Mouse (Mus musculus) midbrain, embryonic 14.5 days (tissue): ENCODE results near the gene Yme1l1. TPM values are rescaled to one million over a fixed set of nuclear protein-coding genes. Genes with fewer than 3 reads are reported as not detected.

Source experiments
- ATAC-seq: fragments of 200-750 bp; cut with Nextera tagmentation; 2 replicates; pipeline ENCODE4 v1.8.0; 2017; ENCODE audit warnings: moderate number of reproducible peaks, moderate library complexity; ENCODE audit not compliant: low FRiP score, low TSS enrichment
- DNase-seq: peaks from one replicate; pipeline ENCODE4 v3.0.0-alpha.2; 2015
- H3K27ac ChIP-seq: fragments of 300-500 bp; sonication (generic); replicated peaks from 2 replicates; pipeline ENCODE4 v1.5.1; 2014; ENCODE audit warnings: mild to moderate bottlenecking, low read depth, low read length, moderate library complexity
- H3K27me3 ChIP-seq: fragments of 300-500 bp; sonication (generic); 2 replicates; pipeline ENCODE4 v1.6.1; 2014; ENCODE audit warnings: low read length, control low read depth, mixed read lengths; ENCODE audit not compliant: control insufficient read depth, insufficient read depth
- H3K36me3 ChIP-seq: fragments of 300-500 bp; sonication (generic); 2 replicates; pipeline ENCODE4 v1.6.1; 2014; ENCODE audit warnings: low read length, control low read depth; ENCODE audit not compliant: control insufficient read depth, insufficient read depth
- H3K4me1 ChIP-seq: fragments of 300-500 bp; sonication (generic); 2 replicates; pipeline ENCODE4 v1.6.1; 2014; ENCODE audit warnings: mild to moderate bottlenecking, antibody characterized with exemption, low read length, control low read depth; ENCODE audit not compliant: control insufficient read depth, insufficient read depth
- H3K4me2 ChIP-seq: fragments of 300-500 bp; sonication (generic); 2 replicates; pipeline ENCODE4 v1.6.1; 2014; ENCODE audit warnings: mild to moderate bottlenecking, low read length, moderate library complexity
- H3K4me3 ChIP-seq: fragments of 300-500 bp; sonication (generic); replicated peaks from 2 replicates; pipeline ENCODE4 v1.5.1; 2014; ENCODE audit warnings: low read depth, low read length
- H3K9ac ChIP-seq: fragments of 300-500 bp; sonication (generic); replicated peaks from 2 replicates; pipeline ENCODE4 v1.6.1; 2014; ENCODE audit warnings: mild to moderate bottlenecking, low read length, moderate library complexity
- H3K9me3 ChIP-seq: fragments of 300-500 bp; sonication (generic); 2 replicates; pipeline ENCODE4 v1.6.1; 2016; ENCODE audit warnings: low read length, control low read depth, mixed read lengths; ENCODE audit not compliant: control insufficient read depth
- WGBS: fragments of 180-500 bp; shearing (Covaris S2); extraction: QIAGEN DNeasy Blood & Tissue Kit; methylation state at CpG from one replicate; pipeline ENCODE4 v1.1.7; 2014; 5-methylcytosine and 5-hydroxymethylcytosine counted together
- polyA plus RNA-seq: library from polyadenylated mRNA; unstranded; fragments of >200 nt; fragmentation: Nextera tagmentation; extraction: Ambion mirVana; gene quantifications from 2 replicates; pipeline ENCODE4 v1.2.1, GENCODE M21; 2014

Yme1l1 gene
- polyA plus RNA-seq, 1 experiment from 2014 or later = 79.9 TPM

DNA sequence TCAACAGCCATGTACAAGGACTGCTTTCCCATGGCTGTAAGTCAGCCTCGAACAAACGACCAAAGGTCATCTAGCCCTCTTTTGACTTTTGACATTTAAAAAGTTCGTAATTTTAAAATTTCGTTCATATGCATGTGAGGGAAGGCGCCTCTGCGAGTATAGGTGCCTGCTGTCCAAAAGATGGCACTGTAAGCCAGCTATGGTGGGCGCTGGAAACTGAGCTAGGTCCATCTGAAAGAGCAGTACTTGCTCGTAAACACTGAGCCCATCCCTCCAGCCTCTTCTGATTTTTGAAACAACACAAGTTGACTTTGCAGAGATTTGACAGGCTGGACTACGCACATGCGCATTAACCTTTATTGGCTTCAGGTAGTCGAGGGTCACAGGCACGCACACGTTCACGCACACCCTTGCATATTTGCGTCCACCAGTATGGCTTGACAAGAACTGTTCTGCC is 50.9 kb downstream of the Yme1l1 start, which contains the start of gene 4931423N10Rik:
Gene 4931423N10Rik (plus strand): TSS at position 407 of the 457 bp plus-strand sequence.
- no peak within 1 kb of the TSS for H3K9ac ChIP-seq

DNA sequence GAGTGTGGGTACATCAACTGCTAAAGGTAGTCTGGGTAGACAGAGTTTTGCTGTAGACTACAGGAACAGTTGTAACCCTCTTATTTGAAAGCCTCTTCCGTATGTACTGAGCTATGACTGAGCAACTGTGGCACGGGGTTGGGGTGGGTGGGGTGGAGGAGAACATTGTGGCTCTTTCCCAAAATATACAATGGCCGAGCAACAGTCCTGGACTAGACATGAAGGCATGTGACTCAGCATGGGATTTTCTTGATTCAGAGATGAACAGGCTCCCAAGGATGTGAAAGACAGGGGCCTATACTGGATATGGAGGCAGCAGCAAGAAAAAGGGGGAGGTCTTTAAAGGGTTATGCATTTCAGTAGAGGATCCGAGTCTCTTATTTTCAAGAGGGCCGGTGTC is 57.5 kb downstream of the Yme1l1 start:
- WGBS = 90% methylated on average over 5 of the region's 5 CpGs
- no peak overlapping the region for H3K9ac ChIP-seq
- no peaks in the 10 kb centered on the region for H3K36me3 ChIP-seq
- H3K27me3 ChIP-seq = no peaks in the 10 kb centered on the region
- H3K27ac ChIP-seq = no peak overlapping the region
- DNase-seq (no peak), ATAC-seq (no peak)
- H3K4me3 ChIP-seq = no peak overlapping the region
- no peak overlapping the region for H3K4me2 ChIP-seq
- H3K9me3 ChIP-seq = no peaks in the 10 kb centered on the region
- no peaks in the 10 kb centered on the region for H3K4me1 ChIP-seq

More for the DNA sequence above, 50.9 kb downstream of the Yme1l1 start, which contains the start of gene 4931423N10Rik:
- H3K9me3 ChIP-seq = no peaks in the 10 kb centered on the region
- H3K4me2 ChIP-seq = no peak within 1 kb of the TSS
- no peak within 1 kb of the TSS for H3K27ac ChIP-seq
- ATAC-seq = no peak
- DNase-seq = peak; percentile 23
- no peak within 1 kb of the TSS for H3K4me3 ChIP-seq
- H3K4me1 ChIP-seq = no peaks in the 10 kb centered on the region
- WGBS = 82% methylated on average over 15 of the region's 15 CpGs
- no peaks in the 10 kb centered on the region for H3K36me3 ChIP-seq
- H3K27me3 ChIP-seq = no peaks in the 10 kb centered on the region

DNA sequence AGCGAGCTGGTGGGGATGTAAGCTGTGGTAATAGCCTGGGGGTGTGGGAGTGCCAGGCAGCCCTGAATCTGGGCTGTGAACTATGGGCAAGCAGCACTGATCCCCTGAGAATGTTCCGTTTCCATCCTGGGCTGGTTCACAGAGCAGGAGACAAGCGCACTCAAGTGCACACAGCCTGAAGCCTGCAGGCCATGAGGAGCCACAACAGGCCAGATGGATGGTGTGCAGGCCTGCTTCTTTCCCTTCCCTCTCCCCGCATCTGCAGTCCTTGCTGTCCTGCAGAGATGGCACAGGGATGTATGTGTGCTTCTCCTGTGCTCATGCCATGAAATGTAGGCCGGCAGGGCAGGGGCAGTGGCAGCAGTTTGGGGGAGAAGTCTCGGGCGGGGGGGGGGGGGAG is 69.0 kb downstream of the Yme1l1 start:
- H3K27me3 ChIP-seq = no peaks in the 10 kb centered on the region
- H3K36me3 ChIP-seq = no peaks in the 10 kb centered on the region
- no peaks in the 10 kb centered on the region for H3K4me1 ChIP-seq
- ATAC-seq (no peak), DNase-seq (no peak)
- H3K9me3 ChIP-seq = no peaks in the 10 kb centered on the region
- no peak overlapping the region for H3K4me2 ChIP-seq
- no peak overlapping the region for H3K27ac ChIP-seq
- no peak overlapping the region for H3K4me3 ChIP-seq
- H3K9ac ChIP-seq = no peak overlapping the region
- 57% methylated on average over 7 of the region's 7 CpGs for WGBS

DNA sequence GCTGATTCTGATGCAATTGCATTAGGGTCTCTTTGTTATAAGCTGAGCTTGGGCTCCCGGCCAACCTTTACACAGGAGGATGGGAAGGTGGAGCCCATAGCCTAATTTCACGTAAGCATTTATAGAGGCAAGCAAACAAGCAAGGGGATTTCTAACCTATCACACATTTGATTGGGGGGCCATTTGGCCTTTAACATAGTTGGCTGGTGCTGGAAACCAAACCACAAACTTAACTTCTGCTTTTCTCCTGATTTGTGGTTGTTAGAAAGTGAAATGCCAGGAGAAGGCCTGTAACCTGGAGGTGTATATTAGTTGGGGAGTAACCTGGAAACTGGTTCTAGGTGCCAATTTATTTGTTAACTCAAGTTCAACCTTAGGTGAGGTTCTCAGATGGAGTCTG is 72.3 kb downstream of the Yme1l1 start:
- Histone ChIP-seq H3K9me3 (no peaks in the 10 kb centered on the region), H3K4me1 (no peaks in the 10 kb centered on the region), H3K9ac (no peak overlapping the region), H3K4me3 (no peak overlapping the region), H3K36me3 (no peaks in the 10 kb centered on the region), H3K4me2 (no peak overlapping the region), H3K27ac (no peak overlapping the region), H3K27me3 (no peaks in the 10 kb centered on the region)
- WGBS = 77% methylated on average over 2 of the region's 2 CpGs
- DNase-seq (no peak), ATAC-seq (no peak)

DNA sequence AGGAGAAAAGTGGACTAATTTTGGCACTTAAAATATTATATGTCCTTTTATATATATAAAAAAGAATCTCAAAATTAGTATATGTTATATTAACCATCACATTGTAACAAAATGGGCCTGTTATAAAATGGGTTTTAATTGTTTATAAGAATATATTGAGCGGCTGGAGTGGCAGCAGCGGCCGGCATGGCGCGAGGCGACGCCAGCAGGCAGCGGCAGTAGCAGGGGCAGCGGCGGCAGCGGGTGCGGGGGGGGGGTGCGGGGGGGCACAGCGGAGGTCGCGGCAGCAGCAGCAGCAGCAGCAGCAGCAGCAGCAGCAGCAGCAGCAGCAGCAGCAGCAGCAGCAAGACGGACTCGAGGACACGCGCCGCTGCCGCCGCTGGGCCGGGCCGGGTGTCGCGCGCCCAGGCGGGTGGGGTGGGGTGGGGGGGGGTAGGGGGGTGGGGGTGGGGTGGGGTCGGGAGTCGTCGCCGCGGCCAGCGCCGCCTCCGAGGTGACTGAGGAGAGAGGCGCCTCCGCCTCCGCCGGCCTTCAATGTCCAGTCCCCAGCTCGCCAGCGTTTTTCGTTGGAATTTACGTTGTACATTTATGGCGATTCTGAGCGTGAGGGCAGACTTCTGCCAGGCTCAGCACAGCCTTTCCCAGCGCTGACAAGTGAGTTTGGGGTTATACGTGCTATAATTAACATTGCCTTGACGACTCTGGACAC is 78.0 kb downstream of the Yme1l1 start:
- Histone ChIP-seq H3K4me1 (no peaks in the 10 kb centered on the region), H3K27ac (no peak overlapping the region), H3K27me3 (no peaks in the 10 kb centered on the region), H3K4me2 (peak overlapping the region; percentile 57), H3K4me3 (peak overlapping the region; percentile 48), H3K9ac (peak overlapping the region; percentile 59; the same call in 1 of the 2 replicates), H3K36me3 (no peaks in the 10 kb centered on the region), H3K9me3 (no peaks in the 10 kb centered on the region)
- under 1% methylated on average over 45 of the region's 50 CpGs for WGBS
- ATAC-seq (peak; percentile 75), DNase-seq (peak; percentile 71)

Other genes with a start within 250 kb of the Yme1l1 start
- 63.5 and 64.3 TPM in 2 replicates for gene Abi1, start 116.1 kb upstream of the Yme1l1 start, polyA plus RNA-seq
- gene Acbd5, start 88.2 kb upstream of the Yme1l1 start, polyA plus RNA-seq = 58.6 and 61.3 TPM in 2 replicates
- 1.9 and 3.9 TPM in 2 replicates for gene Mastl, start 345 bp upstream of the Yme1l1 start, polyA plus RNA-seq
- not detected in 2 replicates for gene 4931423N10Rik, start 51.1 kb downstream of the Yme1l1 start, polyA plus RNA-seq
- gene Nxph2, start 164.9 kb downstream of the Yme1l1 start, polyA plus RNA-seq = 0.27 and 0.39 TPM in 2 replicates